Comparison of ENCODE assay signal across 31 mouse cellular contexts in the genomic region with DNA sequence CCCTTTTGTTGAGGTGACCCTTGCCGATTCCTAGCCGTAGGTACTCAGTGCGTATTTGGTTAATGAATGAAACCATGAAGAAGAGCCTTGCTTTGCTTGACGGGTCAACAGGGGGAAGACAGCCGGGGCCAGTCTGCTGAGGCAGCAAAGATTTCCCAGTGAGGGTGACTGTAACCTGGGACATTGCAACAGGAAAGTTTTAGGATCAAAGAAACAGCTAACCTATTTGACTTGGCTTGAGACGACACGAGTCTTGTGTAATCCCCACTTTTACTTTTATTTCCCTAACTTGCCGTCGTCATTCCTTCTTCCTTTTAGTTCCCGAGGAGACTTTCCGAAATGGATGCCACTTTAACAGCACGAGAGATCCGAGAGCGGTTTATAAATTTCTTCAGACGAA. TPM values are rescaled to one million over a fixed set of nuclear protein-coding genes. Genes with fewer than 3 reads are reported as not detected.
DNase-seq lines count a peak whose midpoint lies in the region; ATAC-seq and TF ChIP-seq lines count a peak whose summit lies in the region.
"Had no signal": no experiment of that assay in that cellular context is flagged by ENCODE, and none has a peak within 500 bp of the region (broad histone marks: within the 10 kb centered on the region; RNA-seq: fewer than 3 reads in every experiment).

No protein-coding gene starts in this region.

- peaks cover 3% of the 10 kb centered on the region; the same call in 1 of the 2 replicates for H3K79me2 ChIP-seq in liver, adult 2 months (ENCODE audit: control insufficient read depth, insufficient read depth, low read length)

- H3K9me3 ChIP-seq in liver, postnatal 0 days (ENCODE audit: low read length), result no peaks in the 10 kb centered on the region
- H3K9me3 ChIP-seq: forebrain, embryonic 10.5 days; heart, embryonic 12.5 days; heart, embryonic 15.5 days had no signal

- ATAC-seq in liver, postnatal 0 days, result no peak
- ATAC-seq: activated CD4-positive, CD25-positive, alpha-beta regulatory T cell, adult 4 months; CD4-positive, CD25-positive, alpha-beta regulatory T cell, adult 4 months; forebrain, embryonic 14.5 days; forebrain, postnatal 0 days; hindbrain, postnatal 0 days; inflammation-experienced regulatory T-cells, adult 6 months had no signal

- no peak for TF ChIP-seq CTCF in liver, adult 2 months (IDR thresholded peaks at IDR 0.05; ENCODE audit: low read depth, low read length)
- no peak for TF ChIP-seq CTCF in embryonic fibroblast, embryonic 13.5 days (IDR thresholded peaks at IDR 0.05; ENCODE audit: borderline replicate concordance, insufficient read depth, low read length)
- no peak for TF ChIP-seq CTCF in liver, postnatal 0 days (IDR thresholded peaks at IDR 0.05; ENCODE audit: low read depth)

- H3K4me2 ChIP-seq in liver, postnatal 0 days (ENCODE audit: low read depth, low read length), result peak overlapping the region; percentile 30; the same call in 1 of the 2 replicates
- H3K4me2 ChIP-seq: heart, embryonic 12.5 days; heart, embryonic 15.5 days; hindbrain, embryonic 14.5 days had no signal

- TF ChIP-seq POLR2A in liver, adult 2 months (IDR thresholded peaks at IDR 0.05; ENCODE audit: extremely low read depth, insufficient read depth, low read length), result no peak
- no peak for TF ChIP-seq POLR2A in embryonic fibroblast, embryonic 13.5 days (IDR thresholded peaks at IDR 0.05; ENCODE audit: low read depth, low read length)

- peaks cover 35% of the 10 kb centered on the region for H3K36me3 ChIP-seq in liver, adult 2 months (ENCODE audit: control insufficient read depth, insufficient read depth, low read length)
- H3K36me3 ChIP-seq in liver, postnatal 0 days (replicated peaks; ENCODE audit: insufficient read depth, low read length), result peaks cover 51% of the 10 kb centered on the region

- peak overlapping the region; percentile 83 for H3K27ac ChIP-seq in liver, adult 2 months (replicated peaks; ENCODE audit: insufficient read depth, low read depth, low read length)
- no peak overlapping the region for H3K27ac ChIP-seq in embryonic fibroblast, embryonic 13.5 days (ENCODE audit: insufficient read depth, low read length)
- no peak overlapping the region for H3K27ac ChIP-seq in liver, postnatal 0 days (ENCODE audit: low read depth)
- H3K27ac ChIP-seq: forebrain, embryonic 10.5 days; gastrocnemius, adult 2 months; heart, embryonic 15.5 days; hindbrain, embryonic 14.5 days; hindbrain, postnatal 0 days had no signal

- H3K9ac ChIP-seq in liver, adult 2 months (ENCODE audit: low read depth, low read length), result peak overlapping the region; percentile 65
- no peak overlapping the region for H3K9ac ChIP-seq in liver, postnatal 0 days (replicated peaks)
- H3K9ac ChIP-seq: forebrain, postnatal 0 days; heart, embryonic 12.5 days; heart, embryonic 15.5 days; hindbrain, embryonic 14.5 days had no signal

- peaks cover 13% of the 10 kb centered on the region for H3K4me1 ChIP-seq in liver, adult 2 months (ENCODE audit: control insufficient read depth, insufficient read depth, low read length)
- peaks cover 5% of the 10 kb centered on the region; the same call in 1 of the 2 replicates for H3K4me1 ChIP-seq in embryonic fibroblast, embryonic 13.5 days (ENCODE audit: control insufficient read depth, insufficient read depth, low read length)
- peaks cover 24% of the 10 kb centered on the region for H3K4me1 ChIP-seq in liver, postnatal 0 days (ENCODE audit: insufficient read depth)

- peak; percentile 92 for DNase-seq in liver, adult 2 months (ENCODE audit: extremely low read depth, low read depth, low spot score)
- no peak for DNase-seq in liver
- no peak for DNase-seq in liver, postnatal 0 days
- DNase-seq in adrenal gland, adult (ENCODE audit: inconsistent age in 2 of 2, low spot score in 1 of 2), result no peak
- no peak for DNase-seq in testis, postnatal 14 days (ENCODE audit: low spot score)
- DNase-seq: adrenal gland, postnatal 10 days; adrenal gland, postnatal 36 days; cerebellum, adult 18-20 months; cerebellum, adult 9-10 months; cerebellum, postnatal 14 days; forebrain, postnatal 0 days; gastrocnemius, adult 2 months; gastrocnemius, postnatal 14 days; heart, adult 11 months; heart, postnatal 10 days; heart, postnatal 36 days had no signal

- TF ChIP-seq EP300 in liver, postnatal 0 days (IDR thresholded peaks at IDR 0.05; ENCODE audit: low read depth), result no peak

- no peaks in the 10 kb centered on the region for H3K27me3 ChIP-seq in liver, adult 2 months (ENCODE audit: control insufficient read depth, insufficient read depth, low read length)
- no peaks in the 10 kb centered on the region for H3K27me3 ChIP-seq in liver, postnatal 0 days (ENCODE audit: insufficient read depth, low read length)

- 33% methylated on average over 15 of the region's 15 CpGs for WGBS in liver, adult 2 months
- 92% methylated on average over 15 of the region's 15 CpGs for WGBS in liver, postnatal 0 days (ENCODE audit: insufficient replicate concordance)

- peak overlapping the region; percentile 61 for H3K4me3 ChIP-seq in liver, adult 2 months (ENCODE audit: insufficient read depth, low read depth, low read length)
- peak overlapping the region; percentile 93; the same call in 1 of the 2 replicates for H3K4me3 ChIP-seq in embryonic fibroblast, embryonic 13.5 days (ENCODE audit: insufficient read depth, low read length)
- H3K4me3 ChIP-seq in liver, postnatal 0 days (ENCODE audit: low read depth, low read length), result no peak overlapping the region
- H3K4me3 ChIP-seq: forebrain, embryonic 10.5 days; gastrocnemius, adult 2 months; heart, embryonic 12.5 days; heart, embryonic 15.5 days had no signal

RNA-seq across cellular contexts. Expression of a gene that starts 3.6 kb away (rescaled TPM):
- 60.1 and 60.5 TPM in 2 replicates for total RNA-seq in liver, adult 2 months (2014; rRNA removed)
- 56.6 and 56.9 TPM in 2 replicates for polyA plus RNA-seq in liver, adult 2 months (2012; rRNA removed)
- polyA plus RNA-seq in embryonic fibroblast, embryonic 13.5 days (2011; ENCODE audit: insufficient read length, low read depth, missing spikeins), result 192 and 194 TPM in 2 replicates
- polyA plus RNA-seq in liver, postnatal 0 days (2015; fragmentation: Nextera tagmentation; extraction: Ambion mirVana), result 23.1 and 26.0 TPM in 2 replicates

RNA-seq across cellular contexts. Expression of a gene that starts 5.0 kb away (rescaled TPM):
- total RNA-seq in liver, adult 2 months (2014; rRNA removed), result 5.8 and 7.1 TPM in 2 replicates
- 3.3 and 3.4 TPM in 2 replicates for polyA plus RNA-seq in liver, adult 2 months (2012; rRNA removed)
- 7.8 and 8.5 TPM in 2 replicates for polyA plus RNA-seq in embryonic fibroblast, embryonic 13.5 days (2011; ENCODE audit: insufficient read length, low read depth, missing spikeins)
- polyA plus RNA-seq in liver, postnatal 0 days (2015; fragmentation: Nextera tagmentation; extraction: Ambion mirVana), result 3.5 and 3.9 TPM in 2 replicates

RNA-seq across cellular contexts. Expression of a gene that starts 19.5 kb away (rescaled TPM):
- total RNA-seq in liver, adult 2 months (2014; rRNA removed), result not detected in 2 replicates
- polyA plus RNA-seq in liver, adult 2 months (2012; rRNA removed), result not detected in 2 replicates
- not detected in 2 replicates for polyA plus RNA-seq in embryonic fibroblast, embryonic 13.5 days (2011; ENCODE audit: insufficient read length, low read depth, missing spikeins)
- polyA plus RNA-seq in liver, postnatal 0 days (2015; fragmentation: Nextera tagmentation; extraction: Ambion mirVana), result 6.1 and 7.0 TPM in 2 replicates
- total RNA-seq: adrenal gland, adult 18-20 months; adrenal gland, postnatal 10 days; adrenal gland, postnatal 36 days; forebrain, postnatal 0 days; gastrocnemius, adult 2 months; gastrocnemius, postnatal 14 days; gastrocnemius, postnatal 4 days; heart, postnatal 10 days; heart, postnatal 36 days; hindbrain, postnatal 0 days had no signal
- polyA plus RNA-seq: activated CD4-positive, CD25-positive, alpha-beta regulatory T cell, adult 4 months; CD4-positive, CD25-positive, alpha-beta regulatory T cell, adult 4 months; forebrain, embryonic 14.5 days; forebrain, postnatal 0 days; frontal cortex, adult 2 months; hindbrain, embryonic 14.5 days; hindbrain, postnatal 0 days; inflammation-experienced regulatory T-cells, adult 6 months had no signal

RNA-seq across cellular contexts. Expression of a gene that starts 39.0 kb away (rescaled TPM):
- 10.2 and 15.1 TPM in 2 replicates for total RNA-seq in liver, adult 2 months (2014; rRNA removed)
- polyA plus RNA-seq in liver, adult 2 months (2012; rRNA removed), result 11.8 and 12.0 TPM in 2 replicates
- 46.0 and 46.8 TPM in 2 replicates for polyA plus RNA-seq in embryonic fibroblast, embryonic 13.5 days (2011; ENCODE audit: insufficient read length, low read depth, missing spikeins)
- polyA plus RNA-seq in liver, postnatal 0 days (2015; fragmentation: Nextera tagmentation; extraction: Ambion mirVana), result 6.9 and 7.0 TPM in 2 replicates

RNA-seq across cellular contexts. Expression of a gene that starts 55.6 kb away (rescaled TPM):
- not detected in 2 replicates for total RNA-seq in liver, adult 2 months (2014; rRNA removed)
- not detected in 2 replicates for polyA plus RNA-seq in liver, adult 2 months (2012; rRNA removed)
- polyA plus RNA-seq in embryonic fibroblast, embryonic 13.5 days (2011; ENCODE audit: insufficient read length, low read depth, missing spikeins), result not detected in 2 replicates
- not detected in 2 replicates for polyA plus RNA-seq in liver, postnatal 0 days (2015; fragmentation: Nextera tagmentation; extraction: Ambion mirVana)
- total RNA-seq: adrenal gland, adult 18-20 months; adrenal gland, postnatal 36 days; hindbrain, postnatal 0 days; MEL had no signal
- polyA plus RNA-seq: activated CD4-positive, CD25-positive, alpha-beta regulatory T cell, adult 4 months; C2C12; CD4-positive, CD25-positive, alpha-beta regulatory T cell, adult 4 months; heart, embryonic 12.5 days; heart, embryonic 15.5 days; inflammation-experienced regulatory T-cells, adult 6 months had no signal
